Mouse (Mus musculus): Measurements from ENCODE around the gene Creb3l2.

DNA sequence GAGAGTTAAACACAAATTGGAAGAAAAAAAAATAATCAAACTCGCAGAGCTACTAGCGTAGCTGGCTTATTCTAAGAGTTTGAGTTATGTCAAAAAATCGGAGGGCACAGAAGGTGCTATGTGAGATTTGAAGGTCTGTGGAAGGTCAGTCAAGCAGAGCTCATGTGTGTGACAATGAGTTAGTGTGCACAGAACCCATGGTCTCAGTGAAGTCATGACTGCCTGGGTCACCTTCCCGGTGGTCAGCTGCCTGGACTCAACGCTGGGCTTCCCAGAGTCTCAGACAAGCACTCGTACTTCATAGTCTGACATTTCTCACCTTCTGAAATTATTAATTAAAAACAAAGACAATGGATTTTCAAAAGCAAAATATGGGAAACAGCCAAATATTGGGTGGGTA lies 26.4 kb downstream of the Creb3l2 start:
- TF ChIP-seq TAL1 (IDR thresholded peaks at IDR 0.05; ENCODE audit: low read length) (no peak), GATA1 (IDR thresholded peaks at IDR 0.05; ENCODE audit: low read length) (no peak)
